Mouse (Mus musculus) common myeloid progenitor, adult 5-6 weeks (primary cell): ENCODE results near the gene Cplx3. TPM values are rescaled to one million over a fixed set of nuclear protein-coding genes. Genes with fewer than 3 reads are reported as not detected.

Source experiments
- ATAC-seq: replicated peaks from 2 replicates; pipeline ENCODE4 v1.8.0; 2016; ENCODE audit warnings: low read depth, mild to moderate bottlenecking, moderate TSS enrichment, inconsistent platforms; ENCODE audit not compliant: poor library complexity, severe bottlenecking
- total RNA-seq: library from RNA; stranded (forward); fragments of 200-1000, 187-1606 nt; gene quantifications from 2 replicates; pipeline ENCODE4 v1.2.3, GENCODE M21; 2017

Gene Cplx3
- total RNA-seq, result not detected in 2 replicates

- ATAC-seq, result peak; percentile 70
Measured at GRCm38 (mm10) chr9:57606139-57606851, at the start of gene Cplx3. Gene Cplx3, minus strand, starts transcription at chr9:57606281.

- peak; percentile 68 for ATAC-seq
Measured at GRCm38 (mm10) chr9:57655749-57656148, 49.7 kb upstream of the Cplx3 start.

GRCm38 (mm10) chr9:57654966-57655365 lies 48.9 kb upstream of the Cplx3 start:
- ATAC-seq, result no peak

GRCm38 (mm10) chr9:57653283-57653682 lies 47.2 kb upstream of the Cplx3 start, which contains the start of gene Csk:
Gene Csk, minus strand, starts transcription at chr9:57653631.
- no peak for ATAC-seq

- no peak for ATAC-seq
Measured at GRCm38 (mm10) chr9:57652855-57653254, 46.8 kb upstream of the Cplx3 start.

GRCm38 (mm10) chr9:57652351-57652750 lies 46.3 kb upstream of the Cplx3 start:
- no peak for ATAC-seq

- peak; percentile 53 for ATAC-seq
Measured at GRCm38 (mm10) chr9:57650786-57651311, 44.8 kb upstream of the Cplx3 start.

GRCm38 (mm10) chr9:57650130-57650785 lies 44.2 kb upstream of the Cplx3 start:
- no peak for ATAC-seq

- no peak for ATAC-seq
Measured at GRCm38 (mm10) chr9:57647286-57648108, 41.4 kb upstream of the Cplx3 start.

GRCm38 (mm10) chr9:57646551-57647103 lies 40.5 kb upstream of the Cplx3 start:
- ATAC-seq, result peak; percentile 61

- peak; percentile 49 for ATAC-seq
Measured at GRCm38 (mm10) chr9:57644944-57645893, 39.1 kb upstream of the Cplx3 start.

- no peak for ATAC-seq
Measured at GRCm38 (mm10) chr9:57644442-57644943, 38.4 kb upstream of the Cplx3 start.

- ATAC-seq, result peak; percentile 38
Measured at GRCm38 (mm10) chr9:57643856-57644180, 37.7 kb upstream of the Cplx3 start.

GRCm38 (mm10) chr9:57643169-57643855 lies 37.2 kb upstream of the Cplx3 start:
- ATAC-seq, result no peak

GRCm38 (mm10) chr9:57641775-57642550 lies 35.9 kb upstream of the Cplx3 start:
- no peak for ATAC-seq

- ATAC-seq, result no peak
Measured at GRCm38 (mm10) chr9:57641022-57641421, 34.9 kb upstream of the Cplx3 start.

- peak; percentile 70 for ATAC-seq
Measured at GRCm38 (mm10) chr9:57640384-57640783, 34.3 kb upstream of the Cplx3 start.
